Mouse (Mus musculus) limb, embryonic 12.5 days (tissue): Measurements from ENCODE around the gene Ssh2. TPM values are rescaled to one million over a fixed set of nuclear protein-coding genes. Genes with fewer than 3 reads are reported as not detected.
"Not testable (repeated sequence)": the region's sequence is repeated elsewhere in the genome, so short reads cannot be mapped to it uniquely, and the experiment has no call there.

Experiments used
- ATAC-seq: fragments of 200-750 bp; cut with Nextera tagmentation; 2 replicates; pipeline ENCODE4 v1.8.0; 2017; ENCODE audit warnings: low read depth, moderate TSS enrichment; ENCODE audit not compliant: insufficient number of reproducible peaks, insufficient read depth, low FRiP score, low TSS enrichment
- H3K27ac ChIP-seq: fragments of 300-500 bp; sonication (generic); 2 replicates; pipeline ENCODE4 v1.5.1; 2016; ENCODE audit warnings: mild to moderate bottlenecking, moderate library complexity
- H3K27me3 ChIP-seq: fragments of 300-500 bp; sonication (generic); 2 replicates; pipeline ENCODE4 v1.6.1; 2016; ENCODE audit warnings: mild to moderate bottlenecking, moderate library complexity
- H3K36me3 ChIP-seq: fragments of 300-500 bp; sonication (generic); 2 replicates; pipeline ENCODE4 v1.6.1; 2016; ENCODE audit warnings: mild to moderate bottlenecking, moderate library complexity
- H3K4me1 ChIP-seq: fragments of 300-500 bp; sonication (generic); replicated peaks from 2 replicates; pipeline ENCODE4 v1.6.1; 2016
- H3K4me2 ChIP-seq: fragments of 300-500 bp; sonication (generic); 2 replicates; pipeline ENCODE4 v1.6.1; 2016; ENCODE audit warnings: mild to moderate bottlenecking, moderate library complexity
- H3K4me3 ChIP-seq: fragments of 300-500 bp; sonication (generic); replicated peaks from 2 replicates; pipeline ENCODE4 v1.5.1; 2016; ENCODE audit warnings: mild to moderate bottlenecking
- H3K9ac ChIP-seq: fragments of 300-500 bp; sonication (generic); replicated peaks from 2 replicates; pipeline ENCODE4 v1.6.1; 2016; ENCODE audit warnings: mild to moderate bottlenecking, moderate library complexity
- H3K9me3 ChIP-seq: fragments of 300-500 bp; sonication (generic); 2 replicates; pipeline ENCODE4 v1.6.1; 2016; ENCODE audit warnings: mild to moderate bottlenecking, moderate library complexity
- WGBS: fragments of 180-500 bp; shearing (Covaris S2); methylation state at CpG from one replicate; pipeline ENCODE4 v1.1.7; 2016; 5-methylcytosine and 5-hydroxymethylcytosine counted together
- polyA plus RNA-seq: library from polyadenylated mRNA; unstranded; fragments of >200 nt; fragmentation: Nextera tagmentation; extraction: Ambion mirVana; gene quantifications from 2 replicates; pipeline ENCODE4 v1.2.1, GENCODE M21; 2016

Ssh2 gene
- polyA plus RNA-seq, 1 experiment from 2014 or later, result 9.2 TPM

- 93% methylated on average over 10 of the region's 11 CpGs for WGBS
Measured at GRCm38 (mm10) chr11:77293673-77294072, 77.6 kb downstream of the Ssh2 start.

DNA sequence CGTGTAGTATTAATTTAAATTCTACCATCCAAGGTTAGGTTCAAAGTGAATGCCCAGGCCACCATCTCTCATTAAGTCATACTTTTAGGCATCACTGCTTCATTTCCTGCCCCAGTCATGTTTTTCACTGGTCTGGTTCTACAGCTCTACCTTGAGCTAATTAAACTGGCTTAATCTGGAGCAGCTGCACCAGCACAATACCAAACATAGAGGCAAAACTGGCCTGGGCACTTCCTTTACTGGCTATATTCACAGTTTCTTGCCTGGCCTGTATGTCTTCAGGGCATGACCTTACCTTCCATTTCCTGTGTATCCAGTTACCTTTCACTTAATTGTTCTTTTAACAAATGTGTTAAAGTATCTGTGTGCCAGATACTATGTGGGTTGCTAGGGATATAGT is 81.2 kb downstream of the Ssh2 start:
- 21% methylated on average over 1 of the region's 1 CpGs for WGBS
- Histone ChIP-seq H3K27ac (no peak overlapping the region), H3K9me3 (no peaks in the 10 kb centered on the region), H3K4me2 (no peak overlapping the region), H3K27me3 (no peaks in the 10 kb centered on the region), H3K4me1 (peaks cover 13% of the 10 kb centered on the region), H3K4me3 (no peak overlapping the region), H3K36me3 (no peaks in the 10 kb centered on the region), H3K9ac (no peak overlapping the region)
- ATAC-seq, result no peak

More at GRCm38 (mm10) chr11:77293673-77294072, 77.6 kb downstream of the Ssh2 start:
- not testable (repeated sequence) for H3K9me3 ChIP-seq, H3K4me2 ChIP-seq, H3K27me3 ChIP-seq, H3K4me3 ChIP-seq, H3K36me3 ChIP-seq, H3K9ac ChIP-seq, H3K27ac ChIP-seq, ATAC-seq
- H3K4me1 ChIP-seq, result peaks cover 13% of the 10 kb centered on the region

DNA sequence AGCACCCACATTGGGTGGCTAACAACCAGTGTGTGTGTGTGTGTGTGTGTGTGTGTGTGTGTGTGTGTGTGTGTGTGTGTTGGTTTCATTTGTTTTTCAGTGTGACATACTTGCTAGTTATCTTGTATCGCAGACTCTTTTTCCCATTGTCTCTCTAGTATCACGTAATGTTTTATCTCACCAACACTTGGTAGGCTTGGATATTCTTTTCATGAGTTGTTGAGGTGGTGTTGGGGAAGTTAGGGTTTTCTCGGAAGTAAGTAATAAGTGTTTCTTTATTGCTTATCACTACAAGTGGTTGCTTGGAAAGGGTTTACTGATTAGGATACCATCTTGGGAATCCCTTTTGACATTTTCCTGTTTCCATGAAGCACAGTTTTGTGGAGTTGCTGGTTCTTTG is 91.1 kb downstream of the Ssh2 start:
- ATAC-seq, result no peak
- no peak overlapping the region for H3K27ac ChIP-seq
- no peak overlapping the region for H3K4me3 ChIP-seq
- H3K4me1 ChIP-seq, result no peaks in the 10 kb centered on the region
- H3K9me3 ChIP-seq, result no peaks in the 10 kb centered on the region
- H3K36me3 ChIP-seq, result no peaks in the 10 kb centered on the region
- no peaks in the 10 kb centered on the region for H3K27me3 ChIP-seq
- H3K4me2 ChIP-seq, result no peak overlapping the region
- 90% methylated on average over 3 of the region's 3 CpGs for WGBS
- H3K9ac ChIP-seq, result no peak overlapping the region

DNA sequence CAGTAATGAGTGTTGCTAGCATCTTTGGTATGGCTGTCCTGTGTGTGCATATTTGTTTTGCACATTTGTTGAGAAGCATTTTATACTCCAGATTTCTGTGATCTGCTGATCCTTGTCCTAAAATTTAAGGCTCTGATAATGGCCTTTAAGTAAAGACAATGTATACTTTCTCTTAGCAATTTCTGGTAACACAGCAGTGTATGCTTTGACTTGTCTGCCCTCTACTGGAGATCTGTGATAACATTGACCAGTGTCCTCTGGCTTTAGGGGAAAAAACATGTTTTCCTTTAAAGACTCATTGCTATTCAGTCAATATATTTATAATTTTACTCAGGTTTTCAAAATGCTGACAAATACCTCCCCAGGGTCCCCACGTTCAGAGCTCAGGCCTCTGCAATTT is 92.4 kb downstream of the Ssh2 start:
- H3K4me3 ChIP-seq, result no peak overlapping the region
- H3K36me3 ChIP-seq, result no peaks in the 10 kb centered on the region
- H3K27me3 ChIP-seq, result no peaks in the 10 kb centered on the region
- H3K4me2 ChIP-seq, result no peak overlapping the region
- no peak overlapping the region for H3K9ac ChIP-seq
- no peak for ATAC-seq
- H3K9me3 ChIP-seq, result no peaks in the 10 kb centered on the region
- no peaks in the 10 kb centered on the region for H3K4me1 ChIP-seq
- no peak overlapping the region for H3K27ac ChIP-seq
- WGBS, result 0% methylated on average over 1 of the region's 1 CpGs

GRCm38 (mm10) chr11:77317721-77318477 is 101.8 kb downstream of the Ssh2 start:
- Histone ChIP-seq H3K9ac (no peak overlapping the region), H3K4me1 (no peaks in the 10 kb centered on the region), H3K9me3 (no peaks in the 10 kb centered on the region), H3K4me3 (no peak overlapping the region), H3K4me2 (no peak overlapping the region), H3K27me3 (no peaks in the 10 kb centered on the region), H3K27ac (no peak overlapping the region), H3K36me3 (no peaks in the 10 kb centered on the region)
- ATAC-seq, result no peak
- WGBS, result 59% methylated on average over 3 of the region's 3 CpGs

GRCm38 (mm10) chr11:77318478-77319118 is 102.5 kb downstream of the Ssh2 start:
- Histone ChIP-seq H3K9me3 (no peaks in the 10 kb centered on the region), H3K4me1 (no peaks in the 10 kb centered on the region), H3K4me2 (no peak overlapping the region), H3K36me3 (no peaks in the 10 kb centered on the region), H3K9ac (no peak overlapping the region), H3K27me3 (no peaks in the 10 kb centered on the region), H3K4me3 (no peak overlapping the region), H3K27ac (no peak overlapping the region)
- no peak for ATAC-seq

GRCm38 (mm10) chr11:77321214-77321613 is 105.1 kb downstream of the Ssh2 start:
- 23% methylated on average over 1 of the region's 1 CpGs for WGBS
- no peaks in the 10 kb centered on the region for H3K36me3 ChIP-seq

GRCm38 (mm10) chr11:77330529-77330928 is 114.4 kb downstream of the Ssh2 start:
- WGBS, result 88% methylated on average over 2 of the region's 2 CpGs
- H3K4me1 ChIP-seq, result no peaks in the 10 kb centered on the region
- H3K4me2 ChIP-seq, result no peak overlapping the region
- H3K36me3 ChIP-seq, result peaks cover 5% of the 10 kb centered on the region; the same call in 1 of the 2 replicates
- no peak overlapping the region for H3K9ac ChIP-seq
- H3K4me3 ChIP-seq, result no peak overlapping the region
- no peaks in the 10 kb centered on the region for H3K9me3 ChIP-seq
- ATAC-seq, result no peak
- H3K27ac ChIP-seq, result no peak overlapping the region
- H3K27me3 ChIP-seq, result no peaks in the 10 kb centered on the region

More at GRCm38 (mm10) chr11:77321214-77321613, 105.1 kb downstream of the Ssh2 start:
- Histone ChIP-seq H3K4me3 (no peak overlapping the region), H3K27me3 (no peaks in the 10 kb centered on the region), H3K9me3 (no peaks in the 10 kb centered on the region), H3K4me2 (no peak overlapping the region), H3K9ac (no peak overlapping the region), H3K4me1 (no peaks in the 10 kb centered on the region), H3K27ac (no peak overlapping the region)
- ATAC-seq, result no peak

GRCm38 (mm10) chr11:77347273-77347672 is 131.2 kb downstream of the Ssh2 start:
- Histone ChIP-seq H3K4me1 (peaks cover 9% of the 10 kb centered on the region; the same call in 1 of the 2 replicates), H3K9ac (no peak overlapping the region), H3K27me3 (no peaks in the 10 kb centered on the region), H3K9me3 (no peaks in the 10 kb centered on the region), H3K4me3 (no peak overlapping the region), H3K27ac (no peak overlapping the region), H3K4me2 (peak overlapping the region; percentile 81), H3K36me3 (no peaks in the 10 kb centered on the region)
- 63% methylated on average over 4 of the region's 4 CpGs for WGBS
- ATAC-seq, result no peak

DNA sequence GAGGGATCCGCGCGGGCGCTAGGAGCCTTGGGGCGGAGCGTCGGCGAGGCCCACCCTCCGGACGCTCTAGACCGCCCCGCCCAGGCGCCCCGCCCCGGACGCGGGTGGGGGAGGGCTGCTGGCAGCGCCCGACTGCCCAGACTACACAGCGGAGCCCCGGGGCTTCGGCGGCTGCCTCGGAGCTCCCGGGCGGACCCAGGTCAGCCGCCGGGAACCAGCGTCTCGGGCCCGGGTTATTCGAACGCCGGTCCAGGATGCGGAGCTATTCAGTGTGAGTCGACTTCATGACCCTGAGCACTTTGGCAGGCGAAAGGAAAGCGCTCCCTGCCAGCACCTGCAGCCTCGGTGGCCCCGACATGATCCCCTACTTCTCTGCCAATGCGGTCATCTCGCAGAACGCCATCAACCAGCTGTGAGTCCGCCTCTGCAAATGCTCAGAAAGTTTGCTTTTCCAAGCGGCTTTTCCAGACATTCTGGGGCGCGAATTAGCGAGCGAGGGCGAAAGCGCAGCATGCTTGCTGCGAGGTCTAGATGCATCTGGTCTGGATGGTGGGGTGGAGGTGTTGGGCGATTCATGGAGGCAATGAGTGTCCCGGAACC is 132.2 kb downstream of the Ssh2 start:
- H3K27me3 ChIP-seq, result no peaks in the 10 kb centered on the region
- H3K36me3 ChIP-seq, result no peaks in the 10 kb centered on the region
- no peaks in the 10 kb centered on the region for H3K9me3 ChIP-seq
- peaks cover 9% of the 10 kb centered on the region; the same call in 1 of the 2 replicates for H3K4me1 ChIP-seq
- peak; percentile 94 for ATAC-seq
- peak overlapping the region; percentile 81 for H3K4me2 ChIP-seq
- under 1% methylated on average over 53 of the region's 54 CpGs for WGBS
- H3K4me3 ChIP-seq, result peak overlapping the region; percentile 64
- H3K27ac ChIP-seq, result peak overlapping the region; percentile 69
- H3K9ac ChIP-seq, result peak overlapping the region; percentile 61

GRCm38 (mm10) chr11:77348985-77349384 is 132.9 kb downstream of the Ssh2 start:
- Histone ChIP-seq H3K4me2 (peak overlapping the region; percentile 81), H3K9me3 (no peaks in the 10 kb centered on the region), H3K4me1 (peaks cover 9% of the 10 kb centered on the region; the same call in 1 of the 2 replicates), H3K27me3 (no peaks in the 10 kb centered on the region), H3K4me3 (peak overlapping the region; percentile 64), H3K27ac (no peak overlapping the region), H3K9ac (0 out of 2 replicates have a peak overlapping the region, but pooled peaks have one; percentile 61), H3K36me3 (no peaks in the 10 kb centered on the region)
- ATAC-seq, result no peak
- 22% methylated on average over 6 of the region's 6 CpGs for WGBS
